Mouse (Mus musculus) midbrain, postnatal 0 days (tissue): ENCODE data around the gene Fmnl3. TPM values are rescaled to one million over a fixed set of nuclear protein-coding genes. Genes with fewer than 3 reads are reported as not detected.

ENCODE experiments used
- ATAC-seq: fragments of 200-750 bp; cut with Nextera tagmentation; 2 replicates; pipeline ENCODE4 v1.8.0; 2017; ENCODE audit warnings: moderate number of reproducible peaks, mild to moderate bottlenecking, moderate TSS enrichment, moderate library complexity; ENCODE audit not compliant: low FRiP score
- DNase-seq: peaks from one replicate; pipeline ENCODE4 v3.0.0-alpha.2; 2015; ENCODE audit warnings: low spot score
- H3K27ac ChIP-seq: fragments of 300-500 bp; sonication (generic); 2 replicates; pipeline ENCODE4 v1.5.1; 2014; ENCODE audit warnings: low read depth, mild to moderate bottlenecking, low read length, mixed read lengths
- H3K27me3 ChIP-seq: fragments of 300-500 bp; sonication (generic); 2 replicates; pipeline ENCODE4 v1.6.1; 2014; ENCODE audit warnings: low read length, control low read depth, mixed read lengths; ENCODE audit not compliant: insufficient read depth
- H3K36me3 ChIP-seq: fragments of 300-500 bp; sonication (generic); 2 replicates; pipeline ENCODE4 v1.6.1; 2014; ENCODE audit warnings: low read length, control low read depth, mixed read lengths; ENCODE audit not compliant: insufficient read depth
- H3K4me1 ChIP-seq: fragments of 300-500 bp; sonication (generic); 2 replicates; pipeline ENCODE4 v1.6.1; 2014; ENCODE audit warnings: mild to moderate bottlenecking, control low read depth, antibody characterized with exemption, low read length, mixed read lengths; ENCODE audit not compliant: insufficient read depth
- H3K4me2 ChIP-seq: fragments of 300-500 bp; sonication (generic); 2 replicates; pipeline ENCODE4 v1.6.1; 2014; ENCODE audit warnings: low read depth, mild to moderate bottlenecking, low read length, mixed read lengths; ENCODE audit not compliant: poor library complexity, severe bottlenecking
- H3K4me3 ChIP-seq: fragments of 300-500 bp; sonication (generic); 2 replicates; pipeline ENCODE4 v1.5.1; 2014; ENCODE audit warnings: low read depth, mild to moderate bottlenecking, low read length, moderate library complexity
- H3K9ac ChIP-seq: fragments of 300-500 bp; sonication (generic); replicated peaks from 2 replicates; pipeline ENCODE4 v1.6.1; 2014; ENCODE audit warnings: mild to moderate bottlenecking, low read length, moderate library complexity, mixed read lengths; ENCODE audit not compliant: poor library complexity, severe bottlenecking
- H3K9me3 ChIP-seq: fragments of 300-500 bp; sonication (generic); 2 replicates; pipeline ENCODE4 v1.6.1; 2016; ENCODE audit warnings: low read length, control low read depth
- CTCF ChIP-seq: IDR thresholded peaks from 2 replicates; pipeline ENCODE4 v1.5.1; 2016; ENCODE audit warnings: antibody characterized with exemption, mild to moderate bottlenecking
- WGBS: fragments of 180-500 bp; shearing (Covaris S2); extraction: QIAGEN DNeasy Blood & Tissue Kit; methylation state at CpG from one replicate; pipeline ENCODE4 v1.1.7; 2014; 5-methylcytosine and 5-hydroxymethylcytosine counted together
- polyA plus RNA-seq: library from polyadenylated mRNA; unstranded; fragments of >200 nt; fragmentation: Nextera tagmentation; extraction: Ambion mirVana; gene quantifications from 2 replicates; pipeline ENCODE4 v1.2.1, GENCODE M21; 2015
- total RNA-seq: library from RNA; depleted of rRNA; stranded (reverse); fragments of >200 nt; gene quantifications from 2 replicates; pipeline ENCODE4 v1.2.3, GENCODE M21; 2014

Gene Fmnl3
- total and polyA plus RNA-seq, 2 experiments from 2014 or later: 9.8 to 15.5 TPM

DNA sequence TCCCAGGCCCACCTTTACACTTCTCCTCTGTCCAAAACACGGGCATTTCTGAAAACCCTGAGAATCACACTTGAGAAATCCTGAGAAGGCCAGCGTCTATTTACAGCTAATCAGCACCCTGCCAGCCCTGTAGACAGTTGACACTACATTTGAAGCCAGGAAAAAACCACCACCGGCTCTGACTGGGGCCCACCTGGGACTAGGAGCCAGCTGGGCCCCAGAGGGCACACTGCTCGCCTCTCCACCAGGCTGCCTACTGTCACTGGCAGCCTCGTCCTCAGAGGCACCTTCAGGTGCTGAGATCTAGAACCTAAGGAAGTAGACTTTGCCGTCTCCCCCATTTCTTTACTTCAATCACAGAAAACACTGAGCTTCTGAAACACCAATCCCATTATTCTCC, 14.6 kb downstream of the Fmnl3 start:
- no peak overlapping the region for H3K9ac ChIP-seq
- H3K27me3 ChIP-seq: no peaks in the 10 kb centered on the region
- no peaks in the 10 kb centered on the region for H3K36me3 ChIP-seq
- no peak for TF ChIP-seq CTCF
- H3K4me3 ChIP-seq: no peak overlapping the region
- DNase-seq (no peak), ATAC-seq (no peak)
- WGBS: 76% methylated on average over 6 of the region's 6 CpGs
- H3K4me2 ChIP-seq: no peak overlapping the region
- no peak overlapping the region for H3K27ac ChIP-seq
- no peaks in the 10 kb centered on the region for H3K4me1 ChIP-seq
- no peaks in the 10 kb centered on the region for H3K9me3 ChIP-seq

DNA sequence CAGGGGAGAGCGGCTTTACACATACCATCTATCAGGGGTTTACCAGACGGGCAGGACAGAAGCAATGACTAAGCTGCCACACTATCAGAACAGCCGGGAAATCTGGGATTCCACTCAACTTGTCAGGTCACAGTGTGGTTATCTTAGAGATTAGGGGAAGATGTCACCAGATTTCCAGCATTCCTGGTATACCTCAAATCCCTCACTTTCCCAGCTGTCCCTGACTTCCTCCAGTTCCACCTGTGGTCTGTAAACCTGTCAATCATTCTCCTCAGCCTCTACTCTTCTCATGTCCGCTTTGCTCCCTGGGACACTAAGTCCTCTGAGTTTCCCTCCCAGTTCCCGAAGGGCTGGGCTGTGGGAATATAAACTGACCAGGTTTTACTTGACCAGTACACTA, 18.0 kb downstream of the Fmnl3 start:
- 81% methylated on average over 5 of the region's 5 CpGs for WGBS
- Histone ChIP-seq H3K9me3 (no peaks in the 10 kb centered on the region), H3K27me3 (no peaks in the 10 kb centered on the region), H3K9ac (no peak overlapping the region), H3K4me1 (no peaks in the 10 kb centered on the region), H3K27ac (no peak overlapping the region), H3K36me3 (no peaks in the 10 kb centered on the region), H3K4me3 (no peak overlapping the region), H3K4me2 (no peak overlapping the region)
- ATAC-seq: no peak
- DNase-seq: no peak
- no peak for TF ChIP-seq CTCF

DNA sequence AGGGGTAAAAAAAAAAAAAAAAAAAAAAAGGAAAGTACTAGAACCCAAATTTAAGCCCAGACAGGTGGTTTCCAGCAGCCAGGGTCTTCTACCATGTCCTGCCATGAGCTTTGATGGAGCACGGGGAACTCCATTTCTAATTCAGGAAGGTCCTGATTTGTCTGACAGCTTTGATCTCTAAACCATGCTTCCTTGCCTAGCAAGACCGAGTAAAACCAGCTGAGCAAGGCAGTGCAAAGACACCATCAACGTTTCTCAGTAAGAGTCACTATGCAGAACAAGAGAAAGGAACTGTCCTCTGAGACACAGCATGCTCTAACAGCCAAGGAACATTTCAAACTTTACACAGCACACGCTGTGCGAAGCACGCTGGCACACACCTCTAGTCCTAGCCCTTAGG, 18.7 kb downstream of the Fmnl3 start:
- ATAC-seq (no peak), DNase-seq (no peak)
- Histone ChIP-seq H3K9ac (no peak overlapping the region), H3K36me3 (no peaks in the 10 kb centered on the region), H3K9me3 (no peaks in the 10 kb centered on the region), H3K4me2 (no peak overlapping the region), H3K4me1 (no peaks in the 10 kb centered on the region), H3K27me3 (no peaks in the 10 kb centered on the region), H3K4me3 (no peak overlapping the region), H3K27ac (no peak overlapping the region)
- TF ChIP-seq CTCF: no peak
- 76% methylated on average over 6 of the region's 6 CpGs for WGBS

DNA sequence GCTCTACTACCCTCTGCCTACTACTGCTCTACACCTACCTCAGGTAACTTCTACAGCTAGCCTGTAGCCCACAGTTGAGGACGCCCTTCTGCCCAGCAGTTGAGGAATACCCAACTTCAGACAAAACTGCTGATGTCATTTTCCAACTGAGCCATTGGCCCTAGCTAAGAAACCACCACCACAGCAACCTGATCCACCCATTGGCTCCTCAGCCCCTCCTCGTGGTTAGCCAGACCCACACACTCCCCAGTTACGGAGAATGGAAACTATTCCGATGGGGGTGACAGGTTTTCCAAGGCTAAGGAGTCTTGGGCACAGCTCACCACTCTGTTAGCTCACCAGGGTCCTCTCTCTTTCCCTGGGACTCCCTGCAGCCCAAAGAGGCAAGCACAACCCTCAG, 25.3 kb downstream of the Fmnl3 start:
- DNase-seq: no peak
- H3K9me3 ChIP-seq: no peaks in the 10 kb centered on the region
- H3K9ac ChIP-seq: no peak overlapping the region
- H3K4me2 ChIP-seq: no peak overlapping the region
- H3K4me3 ChIP-seq: no peak overlapping the region
- no peaks in the 10 kb centered on the region for H3K27me3 ChIP-seq
- H3K36me3 ChIP-seq: no peaks in the 10 kb centered on the region
- no peak for TF ChIP-seq CTCF
- no peak for ATAC-seq
- no peak overlapping the region for H3K27ac ChIP-seq
- no peaks in the 10 kb centered on the region; the same call in none of the 2 replicates for H3K4me1 ChIP-seq
- 89% methylated on average over 4 of the region's 4 CpGs for WGBS

DNA sequence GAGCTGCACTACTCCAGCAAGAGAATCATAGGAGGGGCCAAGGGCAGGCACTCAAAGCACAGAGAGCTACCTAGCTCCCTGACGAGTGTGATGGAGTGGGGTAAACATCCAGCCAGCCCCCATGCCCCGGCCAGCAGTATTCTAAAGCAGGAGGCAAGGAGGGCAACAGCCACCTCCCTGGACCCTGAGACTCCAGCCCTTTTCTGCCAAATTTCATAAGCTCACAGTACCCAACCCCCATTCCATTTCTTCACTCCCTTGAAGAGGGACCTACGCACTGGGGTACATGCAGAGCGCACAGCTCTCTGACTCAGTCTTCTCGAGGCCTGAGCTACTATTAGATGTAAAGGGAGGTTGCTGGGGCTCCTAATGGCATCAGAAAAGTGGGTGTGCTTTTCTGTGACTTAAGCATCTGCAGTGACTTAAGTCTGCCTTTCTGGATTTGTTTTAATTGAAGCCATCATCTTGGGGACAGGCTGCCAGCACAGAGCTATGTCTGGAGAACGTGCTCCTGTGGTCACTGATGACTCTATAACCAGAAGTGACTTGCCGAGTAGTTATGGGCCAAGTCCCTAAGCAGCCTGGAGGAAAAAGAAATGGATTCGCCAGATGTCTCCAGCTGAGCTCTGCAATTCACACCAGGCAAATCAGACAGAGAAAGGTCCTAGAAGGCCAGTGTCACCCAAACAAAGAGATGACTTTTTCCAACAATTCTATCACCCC, 26.0 kb downstream of the Fmnl3 start:
- no peak overlapping the region for H3K4me3 ChIP-seq
- H3K9ac ChIP-seq: no peak overlapping the region
- no peaks in the 10 kb centered on the region for H3K27me3 ChIP-seq
- no peaks in the 10 kb centered on the region; the same call in none of the 2 replicates for H3K4me1 ChIP-seq
- H3K36me3 ChIP-seq: no peaks in the 10 kb centered on the region
- ATAC-seq (no peak), DNase-seq (no peak)
- H3K27ac ChIP-seq: 0 out of 2 replicates have a peak overlapping the region, but pooled peaks have one; percentile 18
- 69% methylated on average over 8 of the region's 8 CpGs for WGBS
- no peak for TF ChIP-seq CTCF
- no peaks in the 10 kb centered on the region for H3K9me3 ChIP-seq
- H3K4me2 ChIP-seq: no peak overlapping the region

DNA sequence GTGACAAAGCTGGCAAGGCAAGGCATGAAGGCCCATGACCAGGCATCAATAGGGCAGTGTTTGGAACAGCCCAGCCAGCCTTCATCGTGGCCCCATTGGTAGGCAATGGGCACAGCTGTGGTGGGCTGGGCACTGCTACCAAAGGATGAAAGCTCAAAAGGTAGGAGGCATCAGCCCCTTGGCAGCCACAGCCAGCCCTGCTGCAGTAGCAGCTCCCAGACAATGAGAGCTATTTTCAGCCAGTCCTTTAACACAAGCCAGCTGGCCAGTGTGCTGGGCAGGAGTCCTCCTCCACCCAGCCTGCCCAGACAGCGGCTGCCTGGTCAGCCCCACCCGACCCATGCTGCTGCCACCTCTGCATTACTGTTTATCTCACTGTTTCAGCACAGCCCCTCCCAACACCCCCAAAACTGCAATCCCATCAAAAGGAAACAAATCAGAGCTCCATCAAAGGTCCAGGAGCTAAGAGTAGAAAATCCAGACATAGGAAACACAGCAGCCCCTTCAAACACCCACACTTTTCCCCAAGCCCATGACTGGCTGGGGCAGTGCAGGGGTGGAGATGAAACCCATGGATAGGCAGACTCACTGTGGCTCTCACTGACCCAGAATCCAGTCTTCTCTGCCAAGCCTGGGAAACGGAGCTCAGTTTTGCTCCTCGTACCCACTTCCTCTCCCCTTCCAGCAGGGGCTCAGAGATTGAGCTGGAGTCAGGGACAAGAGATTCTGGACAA, 26.7 kb downstream of the Fmnl3 start:
- ATAC-seq: peak; percentile 69
- H3K4me2 ChIP-seq: no peak overlapping the region
- H3K4me3 ChIP-seq: no peak overlapping the region
- no peaks in the 10 kb centered on the region for H3K36me3 ChIP-seq
- H3K4me1 ChIP-seq: no peaks in the 10 kb centered on the region; the same call in none of the 2 replicates
- 48% methylated on average over 5 of the region's 5 CpGs for WGBS
- H3K9ac ChIP-seq: no peak overlapping the region
- H3K27me3 ChIP-seq: no peaks in the 10 kb centered on the region
- H3K9me3 ChIP-seq: no peaks in the 10 kb centered on the region
- 0 out of 2 replicates have a peak overlapping the region, but pooled peaks have one; percentile 18 for H3K27ac ChIP-seq
- DNase-seq: peak; percentile 81
- TF ChIP-seq CTCF: no peak
